In the genomic region with DNA sequence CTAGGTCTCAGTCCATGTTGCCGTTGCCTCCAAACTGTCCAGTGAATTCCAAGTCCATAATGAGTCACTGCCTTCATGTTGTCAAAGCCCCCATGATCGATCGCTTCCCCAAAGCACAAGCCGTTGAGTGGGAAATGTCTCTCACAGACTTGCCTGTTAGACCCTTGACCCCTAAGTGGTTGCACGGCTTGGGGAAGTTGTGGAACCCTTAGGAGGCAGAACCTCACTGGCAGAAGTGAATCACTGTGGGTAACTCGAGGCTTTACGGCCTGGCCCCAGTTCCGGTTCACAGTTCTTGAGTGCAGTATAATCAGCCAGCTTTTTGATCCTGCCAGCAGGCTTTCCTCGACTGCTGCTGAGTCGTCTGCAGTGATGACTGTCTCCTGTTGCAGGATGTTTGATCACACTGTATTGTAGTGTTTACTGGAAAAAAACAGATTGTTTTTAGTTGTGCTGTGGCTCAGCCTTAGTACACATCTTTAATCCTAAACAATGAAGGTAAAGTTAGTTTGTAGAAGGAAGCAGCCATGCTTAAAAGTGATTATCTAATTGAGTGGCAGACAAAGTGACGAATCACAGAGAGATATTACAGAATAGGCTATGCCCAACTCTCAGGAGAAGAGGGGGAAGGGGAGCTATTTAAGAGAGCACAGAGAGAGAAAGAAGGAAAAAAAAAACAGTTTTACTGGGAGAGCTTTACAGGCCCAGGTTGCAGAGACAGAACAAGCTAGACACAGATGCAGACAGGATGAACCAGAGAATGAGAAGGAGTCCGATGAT, we compare ENCODE assay signal across 11 mouse cellular contexts. TPM values are rescaled to one million over a fixed set of nuclear protein-coding genes. Genes with fewer than 3 reads are reported as not detected.
A peak's percentile ranks its signal among the peaks of the same experiment; 100 is the strongest.
DNase-seq lines count a peak whose midpoint lies in the region; ATAC-seq and TF ChIP-seq lines count a peak whose summit lies in the region.
"Had no signal": no experiment of that assay in that cellular context is flagged by ENCODE, and none has a peak within 500 bp of the region (broad histone marks: within the 10 kb centered on the region; RNA-seq: fewer than 3 reads in every experiment).

No protein-coding gene starts in this region.

- no peak overlapping the region for H3K27ac ChIP-seq in forebrain, embryonic 11.5 days (ENCODE audit: low read depth, low read length)
- no peak overlapping the region for H3K27ac ChIP-seq in forebrain, embryonic 12.5 days
- H3K27ac ChIP-seq in midbrain, embryonic 11.5 days (ENCODE audit: low read depth, low read length): no peak overlapping the region
- H3K27ac ChIP-seq in midbrain, embryonic 15.5 days: no peak overlapping the region
- no peak overlapping the region for H3K27ac ChIP-seq in midbrain, embryonic 14.5 days (replicated peaks; ENCODE audit: low read depth, low read length)
- no peak overlapping the region for H3K27ac ChIP-seq in stomach, postnatal 0 days (replicated peaks)
- H3K27ac ChIP-seq: forebrain, embryonic 15.5 days had no signal

- no peak for ATAC-seq in forebrain, embryonic 11.5 days (replicated peaks; ENCODE audit: low FRiP score)
- no peak for ATAC-seq in forebrain, embryonic 12.5 days (ENCODE audit: low FRiP score)
- no peak for ATAC-seq in midbrain, embryonic 11.5 days (ENCODE audit: low FRiP score)
- ATAC-seq in midbrain, embryonic 15.5 days (replicated peaks): no peak
- ATAC-seq in midbrain, embryonic 14.5 days (ENCODE audit: low FRiP score, low TSS enrichment): no peak
- ATAC-seq in stomach, postnatal 0 days (ENCODE audit: low FRiP score, low TSS enrichment): no peak
- ATAC-seq: forebrain, embryonic 15.5 days had no signal

- no peak for TF ChIP-seq CTCF in stomach, postnatal 0 days (IDR thresholded peaks at IDR 0.05; ENCODE audit: low read depth)

- intact Hi-C loops in heart, postnatal 25 days (cut with DNase I): no loop called here

- peak; percentile 48 for DNase-seq in forebrain, embryonic 11.5 days (ENCODE audit: low spot score)
- DNase-seq in midbrain, embryonic 11.5 days (ENCODE audit: low spot score, missing footprints): peak; percentile 85
- peak; percentile 8 for DNase-seq in kidney, postnatal 14 days
- peak; percentile 57 for DNase-seq in midbrain, embryonic 14.5 days
- DNase-seq in stomach, postnatal 0 days (ENCODE audit: low spot score): no peak
- DNase-seq in heart, postnatal 25 days (ENCODE audit: low spot score): no peak
- DNase-seq: cerebellum, postnatal 36 days; thymus, postnatal 36 days had no signal

- no peak for TF ChIP-seq EP300 in stomach, postnatal 0 days (optimal IDR thresholded peaks at IDR 0.05)

- H3K36me3 ChIP-seq in forebrain, embryonic 11.5 days (ENCODE audit: control insufficient read depth, insufficient read depth, low read length): no peaks in the 10 kb centered on the region
- no peaks in the 10 kb centered on the region for H3K36me3 ChIP-seq in forebrain, embryonic 12.5 days (replicated peaks)
- H3K36me3 ChIP-seq in midbrain, embryonic 11.5 days (ENCODE audit: control insufficient read depth, insufficient read depth, low read length): no peaks in the 10 kb centered on the region
- H3K36me3 ChIP-seq in midbrain, embryonic 15.5 days (replicated peaks): no peaks in the 10 kb centered on the region
- no peaks in the 10 kb centered on the region for H3K36me3 ChIP-seq in midbrain, embryonic 14.5 days (ENCODE audit: control insufficient read depth, insufficient read depth, low read length)
- no peaks in the 10 kb centered on the region for H3K36me3 ChIP-seq in stomach, postnatal 0 days (ENCODE audit: control insufficient read depth, insufficient read depth, low read length)
- H3K36me3 ChIP-seq: forebrain, embryonic 15.5 days had no signal

- no peak overlapping the region for H3K4me3 ChIP-seq in forebrain, embryonic 11.5 days (ENCODE audit: low read depth, low read length)
- no peak overlapping the region for H3K4me3 ChIP-seq in forebrain, embryonic 12.5 days (replicated peaks)
- H3K4me3 ChIP-seq in midbrain, embryonic 11.5 days (ENCODE audit: low read depth, low read length): no peak overlapping the region
- no peak overlapping the region for H3K4me3 ChIP-seq in midbrain, embryonic 15.5 days
- H3K4me3 ChIP-seq in midbrain, embryonic 14.5 days (replicated peaks; ENCODE audit: low read depth, low read length): no peak overlapping the region
- H3K4me3 ChIP-seq in stomach, postnatal 0 days (ENCODE audit: low read depth, low read length): no peak overlapping the region
- H3K4me3 ChIP-seq: forebrain, embryonic 15.5 days had no signal

- no peaks in the 10 kb centered on the region for H3K4me1 ChIP-seq in forebrain, embryonic 11.5 days (replicated peaks; ENCODE audit: control insufficient read depth, insufficient read depth, low read length)
- H3K4me1 ChIP-seq in forebrain, embryonic 12.5 days: peaks cover 5% of the 10 kb centered on the region; the same call in 1 of the 2 replicates
- no peaks in the 10 kb centered on the region for H3K4me1 ChIP-seq in midbrain, embryonic 11.5 days (ENCODE audit: control insufficient read depth, insufficient read depth, low read length)
- 0 out of 2 replicates have a peak, but pooled peaks cover 3% of the 10 kb centered on the region for H3K4me1 ChIP-seq in midbrain, embryonic 15.5 days
- H3K4me1 ChIP-seq in midbrain, embryonic 14.5 days (ENCODE audit: control insufficient read depth, insufficient read depth, low read length): no peaks in the 10 kb centered on the region
- no peaks in the 10 kb centered on the region for H3K4me1 ChIP-seq in stomach, postnatal 0 days (replicated peaks; ENCODE audit: control insufficient read depth, insufficient read depth)
- H3K4me1 ChIP-seq: forebrain, embryonic 15.5 days had no signal

- H3K9ac ChIP-seq in forebrain, embryonic 11.5 days (ENCODE audit: low read length): no peak overlapping the region
- H3K9ac ChIP-seq in forebrain, embryonic 12.5 days: no peak overlapping the region
- no peak overlapping the region for H3K9ac ChIP-seq in midbrain, embryonic 11.5 days (ENCODE audit: low read length)
- H3K9ac ChIP-seq in midbrain, embryonic 15.5 days: no peak overlapping the region
- no peak overlapping the region for H3K9ac ChIP-seq in midbrain, embryonic 14.5 days (replicated peaks; ENCODE audit: low read length)
- no peak overlapping the region for H3K9ac ChIP-seq in stomach, postnatal 0 days (ENCODE audit: low read length)
- H3K9ac ChIP-seq: forebrain, embryonic 15.5 days had no signal

- WGBS in forebrain, embryonic 11.5 days: 57% methylated on average over 12 of the region's 12 CpGs
- WGBS in forebrain, embryonic 12.5 days: 56% methylated on average over 12 of the region's 12 CpGs
- WGBS in midbrain, embryonic 11.5 days: 46% methylated on average over 12 of the region's 12 CpGs
- WGBS in midbrain, embryonic 15.5 days: 41% methylated on average over 12 of the region's 12 CpGs
- 43% methylated on average over 12 of the region's 12 CpGs for WGBS in midbrain, embryonic 14.5 days
- 53% methylated on average over 12 of the region's 12 CpGs for WGBS in stomach, postnatal 0 days

- no peak overlapping the region for H3K4me2 ChIP-seq in forebrain, embryonic 11.5 days (ENCODE audit: low read depth, low read length, severe bottlenecking)
- no peak overlapping the region for H3K4me2 ChIP-seq in forebrain, embryonic 12.5 days
- no peak overlapping the region for H3K4me2 ChIP-seq in midbrain, embryonic 11.5 days
- no peak overlapping the region for H3K4me2 ChIP-seq in midbrain, embryonic 15.5 days
- H3K4me2 ChIP-seq in midbrain, embryonic 14.5 days (ENCODE audit: low read length): no peak overlapping the region
- no peak overlapping the region for H3K4me2 ChIP-seq in stomach, postnatal 0 days (replicated peaks; ENCODE audit: low read depth)
- H3K4me2 ChIP-seq: forebrain, embryonic 15.5 days had no signal

- H3K9me3 ChIP-seq in forebrain, embryonic 11.5 days (ENCODE audit: control insufficient read depth, low read length): no peaks in the 10 kb centered on the region
- no peaks in the 10 kb centered on the region for H3K9me3 ChIP-seq in forebrain, embryonic 12.5 days
- no peaks in the 10 kb centered on the region for H3K9me3 ChIP-seq in midbrain, embryonic 11.5 days (ENCODE audit: control insufficient read depth, low read length)
- no peaks in the 10 kb centered on the region for H3K9me3 ChIP-seq in midbrain, embryonic 15.5 days
- H3K9me3 ChIP-seq in midbrain, embryonic 14.5 days (ENCODE audit: control insufficient read depth, low read length): no peaks in the 10 kb centered on the region
- H3K9me3 ChIP-seq in stomach, postnatal 0 days (ENCODE audit: control insufficient read depth, low read length): no peaks in the 10 kb centered on the region
- H3K9me3 ChIP-seq: forebrain, embryonic 15.5 days had no signal

- H3K27me3 ChIP-seq in forebrain, embryonic 11.5 days (ENCODE audit: control insufficient read depth, insufficient read depth, low read length): no peaks in the 10 kb centered on the region
- H3K27me3 ChIP-seq in forebrain, embryonic 12.5 days: no peaks in the 10 kb centered on the region
- H3K27me3 ChIP-seq in midbrain, embryonic 11.5 days (ENCODE audit: control insufficient read depth, insufficient read depth, low read length): no peaks in the 10 kb centered on the region
- no peaks in the 10 kb centered on the region for H3K27me3 ChIP-seq in midbrain, embryonic 15.5 days (replicated peaks)
- no peaks in the 10 kb centered on the region for H3K27me3 ChIP-seq in midbrain, embryonic 14.5 days (ENCODE audit: control insufficient read depth, insufficient read depth, low read length)
- no peaks in the 10 kb centered on the region for H3K27me3 ChIP-seq in stomach, postnatal 0 days (ENCODE audit: control insufficient read depth, insufficient read depth, low read length)
- H3K27me3 ChIP-seq: forebrain, embryonic 15.5 days had no signal

RNA-seq across cellular contexts. Expression of a gene that starts 34.2 kb away (rescaled TPM):
- polyA plus RNA-seq in forebrain, embryonic 11.5 days (2014; fragmentation: Nextera tagmentation; extraction: Ambion mirVana): 32.0 and 33.8 TPM in 2 replicates
- 24.6 and 27.9 TPM in 2 replicates for polyA plus RNA-seq in forebrain, embryonic 12.5 days (2016; fragmentation: Nextera tagmentation; extraction: Ambion mirVana)
- polyA plus RNA-seq in midbrain, embryonic 11.5 days (2014; fragmentation: Nextera tagmentation; extraction: Ambion mirVana): 21.7 and 22.4 TPM in 2 replicates
- 37.7 and 41.2 TPM in 2 replicates for polyA plus RNA-seq in midbrain, embryonic 15.5 days (2015; fragmentation: Nextera tagmentation; extraction: Ambion mirVana)
- 41.8 and 42.8 TPM in 2 replicates for polyA plus RNA-seq in midbrain, embryonic 14.5 days (2014; fragmentation: Nextera tagmentation; extraction: Ambion mirVana)
- polyA plus RNA-seq in stomach, postnatal 0 days (2015; fragmentation: Nextera tagmentation; extraction: Ambion mirVana): 4.6 and 5.8 TPM in 2 replicates
- 10 to 100 TPM; 10.7 to 12.0 TPM for total RNA-seq in heart, postnatal 25 days (2021)

Comparison
In these comparisons a context has a peak if more than half of its experiments do, and no peak if none do; other contexts are left out.
1. DNase-seq: peak in forebrain, embryonic 11.5 days (single experiment), midbrain, embryonic 11.5 days (single experiment), kidney, postnatal 14 days (single experiment) and midbrain, embryonic 14.5 days (single experiment); none in stomach, postnatal 0 days (single experiment) and heart, postnatal 25 days (single experiment).